Mouse (Mus musculus) neutrophil, adult 5-6 weeks (primary cell): ENCODE results near the gene Mdfi. TPM values are rescaled to one million over a fixed set of nuclear protein-coding genes. Genes with fewer than 3 reads are reported as not detected.
A peak's percentile ranks its signal among the peaks of the same experiment; 100 is the strongest.

Source experiments
- ATAC-seq: fragments of 151-379, 151-347 bp; 2 replicates; pipeline ENCODE4 v1.8.0; 2017; ENCODE audit warnings: mild to moderate bottlenecking, moderate TSS enrichment; ENCODE audit not compliant: insufficient number of reproducible peaks, poor library complexity, low FRiP score, severe bottlenecking; ENCODE audit errors: extremely low read depth
- total RNA-seq: library from RNA; stranded (forward); fragments of 200-1000 nt; gene quantifications from 2 replicates; pipeline ENCODE4 v1.2.3, GENCODE M21; 2017

Mdfi gene
- total RNA-seq, 1 experiment from 2014 or later = not detected

DNA sequence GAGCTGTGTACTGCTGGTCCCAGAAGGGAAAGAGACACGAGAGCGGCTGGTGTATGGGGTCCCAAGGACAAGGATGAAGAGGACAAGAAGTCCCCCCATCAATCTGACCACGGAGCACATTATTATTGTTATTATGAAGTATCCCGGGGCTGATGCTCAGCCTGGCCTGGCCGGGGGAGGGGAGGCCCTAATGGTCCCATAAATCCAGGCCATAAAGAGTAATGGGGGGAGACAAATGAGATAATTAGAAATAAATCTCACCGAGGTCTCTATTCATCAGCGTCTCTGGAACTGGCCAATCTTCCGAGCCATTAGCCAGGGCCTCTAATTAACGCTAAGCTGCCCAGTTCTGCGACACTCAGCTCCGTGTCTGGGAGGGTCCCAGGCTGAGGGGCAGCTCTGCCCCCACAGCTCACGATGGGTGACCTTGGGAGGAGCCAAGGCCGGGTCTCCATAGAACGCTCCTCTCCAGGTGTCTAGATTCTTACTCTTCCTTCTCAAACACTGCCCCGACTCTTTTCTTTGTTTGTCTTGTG, 23.2 kb downstream of the Mdfi start:
- no peak for ATAC-seq

DNA sequence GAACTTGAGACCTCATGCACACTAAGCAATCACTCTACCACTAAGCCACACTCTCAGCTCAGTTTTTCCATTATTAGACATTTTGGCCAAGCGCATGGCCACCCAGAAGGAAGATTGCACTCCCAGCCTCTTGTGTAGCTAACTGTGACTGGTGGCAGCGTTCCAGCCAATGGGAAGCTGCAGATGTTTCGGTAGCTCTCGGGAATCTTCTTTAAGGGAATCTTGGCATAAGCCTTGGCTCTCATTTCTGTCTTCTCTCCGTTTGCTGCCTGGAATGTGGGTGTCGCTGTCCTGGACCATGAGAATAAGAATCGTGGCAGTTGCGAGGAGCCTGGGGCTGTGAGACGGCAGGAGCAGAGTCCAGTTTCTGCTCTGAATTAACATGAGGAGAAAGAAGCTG, 28.3 kb downstream of the Mdfi start:
- ATAC-seq = no peak

DNA sequence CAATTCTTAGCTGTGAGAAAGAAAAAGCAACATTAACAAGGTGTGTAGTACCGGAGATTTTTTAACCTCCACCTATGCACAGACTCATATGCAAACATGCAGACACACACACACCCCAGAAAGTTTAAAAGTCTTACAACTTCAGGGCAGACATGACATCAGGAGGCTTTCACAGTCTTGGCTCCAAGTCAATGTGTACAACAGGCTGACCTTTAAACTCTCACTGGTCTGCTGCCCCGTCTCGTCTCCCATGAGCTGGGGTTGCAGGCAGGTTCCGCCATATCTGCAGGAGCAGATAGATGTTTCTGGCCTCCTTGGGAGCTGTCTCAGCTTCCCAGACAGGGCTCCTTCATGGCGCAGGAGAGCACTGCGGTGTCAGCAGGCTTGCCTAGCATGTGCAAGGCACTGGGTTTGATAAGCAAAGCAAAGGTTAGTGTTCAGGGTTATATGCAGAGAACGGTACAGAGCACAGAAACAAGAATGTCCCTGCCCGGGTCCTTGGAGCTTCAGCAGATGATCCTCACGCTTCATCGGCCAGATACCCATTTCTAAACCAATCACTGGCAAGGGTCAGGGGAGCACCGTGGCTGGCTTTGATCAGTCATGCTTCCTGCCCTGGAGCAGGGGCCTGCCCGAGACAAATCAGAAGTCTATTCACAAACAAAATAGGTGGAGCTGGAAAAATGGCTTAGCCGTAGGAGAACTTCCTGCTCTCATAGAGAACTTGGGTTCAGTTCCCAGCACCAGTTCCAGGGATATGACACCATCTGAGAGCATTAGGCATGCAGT, 29.2 kb downstream of the Mdfi start:
- ATAC-seq = no peak

DNA sequence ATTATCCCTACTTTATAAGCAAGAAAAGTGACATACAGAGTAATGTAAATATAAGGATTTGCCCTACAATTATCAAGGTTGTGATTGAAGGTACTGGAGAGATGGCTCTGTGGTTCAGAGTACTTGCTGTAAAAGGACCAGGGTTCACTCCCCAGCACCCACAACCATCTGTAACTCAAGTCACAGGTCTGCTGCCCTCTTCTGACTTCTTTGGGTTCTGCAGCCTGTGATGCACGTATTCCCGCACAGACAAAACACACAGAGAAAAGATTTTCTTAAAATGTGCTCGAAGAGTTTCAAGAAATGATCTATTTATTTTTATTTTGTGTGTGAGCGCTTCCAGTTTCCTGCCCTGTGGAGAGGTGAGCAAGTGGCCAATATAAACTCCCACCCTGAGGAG, 30.8 kb downstream of the Mdfi start:
- no peak for ATAC-seq

DNA sequence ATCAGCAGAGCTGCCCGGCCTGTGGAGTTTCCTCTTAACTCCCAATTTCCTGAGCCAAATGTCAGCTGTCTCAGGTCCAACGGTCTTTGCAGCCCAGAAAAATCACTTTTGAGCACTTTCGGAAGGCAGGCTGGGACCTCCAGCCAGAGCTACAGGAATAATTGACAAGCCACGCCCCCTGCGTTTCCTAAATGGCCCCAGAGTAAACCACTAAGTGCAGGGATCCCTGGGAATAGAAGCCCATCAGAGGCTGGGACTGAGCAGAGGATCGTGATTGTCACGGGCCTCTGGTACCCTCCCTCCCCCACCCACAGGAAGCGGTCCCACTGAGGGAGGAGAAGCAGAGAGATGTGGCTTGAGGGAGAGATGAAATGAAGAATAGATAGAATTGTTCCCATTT, 31.7 kb downstream of the Mdfi start:
- no peak for ATAC-seq

DNA sequence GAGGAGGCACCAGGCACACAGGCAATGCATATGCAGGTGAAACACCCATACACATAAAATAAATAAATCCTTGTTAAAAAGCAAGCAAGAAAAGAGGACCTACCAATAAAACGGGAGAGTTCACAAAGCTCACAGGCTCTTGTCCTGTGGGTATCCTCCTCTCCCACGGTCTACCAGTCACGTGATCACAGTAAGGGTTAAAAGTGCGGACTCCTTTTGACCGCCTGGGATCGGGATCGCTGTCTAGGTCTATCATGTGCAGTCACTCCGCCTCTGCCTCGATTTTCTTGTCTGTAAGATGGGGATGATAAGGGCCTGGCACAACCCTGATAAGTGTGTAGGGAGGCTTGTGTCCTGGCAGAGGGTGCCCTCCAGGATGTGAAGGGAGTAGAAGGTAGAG, 37.1 kb downstream of the Mdfi start:
- ATAC-seq = no peak

DNA sequence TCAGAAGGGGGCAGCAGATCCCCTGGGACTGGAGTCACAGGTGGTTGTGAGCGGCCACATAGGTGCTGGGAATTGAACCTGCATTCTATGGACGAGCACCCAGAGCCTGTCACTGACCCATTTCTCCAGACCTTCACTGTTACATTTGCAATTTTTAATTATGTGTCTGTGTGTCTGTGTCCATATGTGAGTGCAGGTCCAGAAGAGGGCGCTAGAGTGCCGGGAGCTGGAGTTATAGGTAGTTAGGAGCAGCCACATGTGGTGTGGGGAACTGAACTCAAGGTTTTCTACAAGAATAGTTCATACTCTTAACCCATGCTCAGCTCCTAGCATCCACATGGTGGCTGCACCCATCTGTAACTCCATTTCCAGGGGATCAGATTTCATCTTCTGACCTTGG, 37.5 kb downstream of the Mdfi start:
- no peak for ATAC-seq

DNA sequence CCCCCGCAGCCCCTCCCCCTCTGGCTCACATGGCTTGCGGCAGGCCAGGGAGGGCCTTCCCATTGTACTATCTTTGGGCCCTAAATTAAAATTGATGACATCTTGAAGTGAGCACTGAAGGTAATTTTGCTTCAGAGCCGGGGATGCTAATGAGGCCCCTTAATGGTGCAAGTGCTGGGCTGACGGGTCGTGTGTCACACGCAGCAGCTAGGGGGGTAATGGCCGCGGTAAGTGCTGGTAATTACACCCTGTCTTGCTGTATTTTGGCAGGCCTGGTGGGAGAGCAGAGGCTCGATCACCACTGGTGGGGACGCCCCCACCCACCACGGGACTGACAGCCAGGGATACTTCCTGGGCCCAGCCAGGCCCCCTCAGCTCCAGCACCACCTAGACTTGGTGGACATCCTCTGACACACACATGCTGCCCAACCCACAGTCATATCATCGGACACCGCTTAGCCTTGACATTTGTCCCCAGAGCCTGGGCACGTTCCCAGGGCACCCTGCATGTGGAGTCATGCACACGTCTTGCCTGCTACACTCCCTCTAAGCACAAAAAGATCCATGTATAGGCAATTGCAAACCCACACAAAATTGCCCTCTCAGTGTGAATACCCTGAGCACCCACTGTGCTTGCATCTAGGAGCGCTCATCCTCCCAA, 38.2 kb downstream of the Mdfi start:
- no peak for ATAC-seq

DNA sequence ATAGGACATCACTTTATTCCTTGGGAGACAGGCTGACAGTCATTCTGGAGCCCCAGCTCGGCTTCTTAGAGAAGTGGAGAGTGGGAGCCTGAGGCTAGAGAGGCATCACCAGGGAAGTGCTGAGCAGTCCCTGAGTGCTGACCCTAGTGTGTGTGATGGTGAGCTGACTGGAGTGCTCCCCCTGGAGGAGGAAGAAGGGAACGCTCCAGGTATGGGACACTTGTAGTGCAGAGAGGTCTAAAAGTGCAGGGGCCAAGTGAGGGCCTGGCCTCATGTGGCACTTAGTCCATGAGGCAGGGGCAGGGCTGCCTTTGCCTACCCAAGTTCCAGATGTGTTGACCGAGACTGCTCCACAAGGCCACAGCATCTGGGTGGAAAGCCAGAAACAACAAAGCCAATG, 39.0 kb downstream of the Mdfi start:
- peak; percentile 52; the same call in 1 of the 2 replicates for ATAC-seq

DNA sequence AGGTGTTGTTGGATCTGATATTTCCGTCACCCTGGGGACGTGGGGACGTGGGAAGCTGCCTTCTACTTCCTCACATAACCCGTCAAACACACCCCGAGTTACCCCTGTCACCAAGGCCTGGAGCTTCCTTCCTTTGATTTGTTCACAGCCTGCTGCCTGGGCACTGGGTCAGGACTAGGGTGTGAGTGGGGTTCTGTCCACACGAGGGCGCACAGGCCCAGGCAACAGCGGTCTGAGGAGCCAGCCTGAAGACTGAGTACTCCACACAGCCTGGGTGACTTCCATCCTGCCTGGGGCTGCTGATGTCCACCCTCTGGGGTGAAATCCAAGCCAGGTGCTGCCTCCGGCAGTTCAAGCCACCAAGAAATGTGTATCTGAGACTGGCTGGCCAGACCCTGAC, 41.1 kb downstream of the Mdfi start:
- peak; percentile 79 for ATAC-seq

DNA sequence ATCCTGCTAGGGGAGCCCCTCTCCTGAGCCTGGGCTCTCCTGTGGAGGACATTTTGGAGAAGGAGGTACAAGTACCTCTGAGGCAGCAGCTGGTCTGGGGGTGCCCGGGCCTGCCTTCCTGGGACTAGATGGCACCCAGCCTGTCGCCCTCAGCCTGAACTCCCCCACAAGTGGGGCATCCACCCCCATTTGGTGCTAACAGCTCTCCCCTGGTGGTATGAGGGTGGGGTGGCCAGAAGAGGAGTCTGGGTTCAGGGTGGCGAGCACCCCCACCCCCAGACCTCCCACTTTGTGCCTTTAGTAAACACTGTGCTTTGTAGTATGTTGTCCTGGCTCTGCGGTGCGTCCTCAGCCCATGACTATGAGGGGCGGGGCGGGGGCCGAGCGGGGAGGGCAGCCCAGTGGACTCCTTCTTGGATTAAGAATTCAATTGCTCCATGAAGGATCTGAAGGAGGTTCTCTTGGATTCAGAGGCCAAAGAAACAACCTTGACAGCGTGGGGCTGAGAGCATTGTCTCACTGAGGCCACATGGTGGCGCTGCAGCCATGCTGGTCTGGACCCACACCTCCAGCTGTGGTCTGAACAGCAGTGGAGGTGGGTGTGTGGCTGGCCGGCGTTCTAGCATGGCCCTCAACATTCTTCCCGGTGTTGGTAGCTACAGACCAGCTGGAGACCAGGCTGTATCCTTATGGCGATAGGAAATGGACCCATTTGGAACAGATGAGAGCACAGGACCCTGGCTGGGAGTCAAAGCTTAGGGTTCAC, 42.2 kb downstream of the Mdfi start:
- ATAC-seq = peak; percentile 40; the same call in 1 of the 2 replicates

DNA sequence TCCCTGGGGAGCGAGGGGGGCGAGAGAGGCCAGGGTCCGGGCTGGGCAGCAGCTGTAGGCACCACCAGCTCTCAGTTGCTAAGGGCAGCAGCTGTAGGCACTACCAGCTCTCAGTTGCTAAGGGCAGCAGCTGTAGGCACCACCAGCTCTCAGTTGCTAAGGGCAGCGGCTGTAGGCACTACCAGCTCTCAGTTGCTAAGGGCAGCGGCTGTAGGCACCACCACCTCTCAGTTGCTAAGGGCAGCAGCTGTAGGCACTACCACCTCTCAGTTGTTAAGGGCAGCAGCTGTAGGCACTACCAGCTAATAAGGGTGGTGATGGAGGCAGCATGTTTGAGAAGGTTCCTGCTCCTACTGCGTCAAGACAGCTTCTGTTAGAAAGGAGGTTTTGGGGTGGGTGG, 45.5 kb downstream of the Mdfi start:
- no peak for ATAC-seq

DNA sequence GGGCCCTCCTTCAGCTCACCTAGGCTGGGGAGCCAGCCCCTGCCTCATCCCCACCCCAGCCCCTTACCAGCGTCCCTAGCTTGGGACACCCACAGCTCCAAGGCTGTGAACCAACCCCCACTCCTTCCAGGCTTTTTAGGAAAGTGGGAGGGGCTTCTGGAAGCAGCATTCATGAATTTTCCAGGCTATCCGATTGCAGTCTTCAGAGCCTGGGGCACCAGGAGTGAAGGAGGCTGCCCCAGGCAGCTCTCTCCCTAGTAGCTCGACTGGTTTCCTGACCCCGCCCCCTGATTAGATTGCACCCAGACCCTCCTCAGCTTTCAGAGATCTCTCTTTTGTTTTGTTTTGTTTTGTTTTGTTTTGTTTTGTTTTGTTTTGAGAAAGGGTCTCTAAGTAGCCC, 46.2 kb downstream of the Mdfi start:
- ATAC-seq = no peak

DNA sequence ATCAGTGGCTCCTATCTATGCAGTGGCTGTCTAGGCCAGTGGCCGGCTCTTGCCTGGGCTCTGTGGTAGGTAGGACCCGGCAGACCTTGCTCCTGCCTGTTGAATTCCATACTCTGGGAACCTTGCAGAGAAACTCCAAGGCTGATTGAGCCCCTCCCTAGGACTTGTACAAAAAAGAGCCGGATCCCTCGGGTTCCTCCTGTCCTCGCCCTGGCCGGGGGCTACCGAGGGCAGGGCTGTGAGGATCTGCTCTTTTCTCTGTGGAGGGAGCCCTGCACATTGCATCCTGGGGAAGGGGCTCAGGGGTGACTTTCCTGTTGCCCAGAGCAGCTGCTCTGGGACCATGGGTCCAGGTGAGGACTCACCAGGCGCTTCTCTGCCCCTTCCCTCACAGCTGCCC, 46.9 kb downstream of the Mdfi start:
- no peak for ATAC-seq

DNA sequence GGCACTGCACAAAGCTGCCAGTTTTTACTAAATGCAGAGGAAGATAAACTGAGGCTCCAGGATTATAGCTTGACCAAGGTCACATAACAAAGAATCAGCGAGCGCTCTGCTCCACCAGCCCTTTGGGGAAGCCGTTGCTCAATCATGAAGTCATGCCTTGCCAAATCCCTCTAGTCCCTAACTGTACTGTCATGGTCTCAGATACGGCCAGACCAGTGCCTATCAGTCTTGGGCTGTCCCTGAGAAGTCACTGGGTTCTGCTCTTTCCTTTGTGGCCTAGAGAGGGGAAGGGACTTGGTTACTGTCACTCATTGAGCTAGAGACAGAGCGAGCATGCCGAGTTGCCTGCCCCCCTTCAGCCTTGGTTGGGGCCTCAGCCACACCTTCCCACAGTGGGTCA, 50.1 kb downstream of the Mdfi start:
- ATAC-seq = peak; percentile 28; the same call in 1 of the 2 replicates

DNA sequence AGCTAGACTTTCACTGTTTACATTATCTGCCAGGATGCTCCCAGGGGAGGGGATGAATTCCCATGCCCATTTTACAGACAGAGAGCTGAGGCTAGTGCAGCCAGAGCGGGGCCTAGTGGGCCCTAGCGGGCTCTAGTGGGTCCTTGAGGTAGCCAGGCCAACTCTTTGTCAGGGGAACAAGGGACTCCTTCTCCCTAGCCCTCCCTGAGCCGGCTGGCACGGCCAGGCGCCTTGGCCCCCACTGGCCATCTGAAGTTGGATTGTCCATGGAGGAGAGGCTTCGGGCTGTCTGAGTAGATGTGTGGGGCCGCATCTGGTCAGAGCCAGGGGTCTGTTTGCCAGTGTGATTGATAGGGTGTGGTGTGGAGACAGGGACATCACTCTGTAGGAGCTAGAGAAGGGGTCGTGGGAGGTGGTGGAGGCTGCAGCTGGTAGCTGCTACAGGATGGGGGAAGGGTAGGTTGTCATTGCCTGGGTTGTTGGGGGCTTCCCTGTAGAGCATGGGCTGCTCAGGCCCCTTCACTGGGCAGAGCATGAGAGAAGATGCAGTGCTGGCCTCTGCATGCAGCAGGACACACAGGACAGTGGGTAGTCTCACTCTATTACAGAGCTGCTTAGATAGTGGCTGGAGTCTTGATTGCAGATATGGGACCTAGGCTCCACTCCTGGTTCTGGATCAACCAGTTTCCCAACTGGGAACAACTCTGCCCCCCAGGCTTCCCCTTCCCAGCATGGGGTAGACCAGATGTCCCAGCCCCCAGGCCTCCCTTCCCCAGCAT, 50.9 kb downstream of the Mdfi start:
- ATAC-seq = no peak

DNA sequence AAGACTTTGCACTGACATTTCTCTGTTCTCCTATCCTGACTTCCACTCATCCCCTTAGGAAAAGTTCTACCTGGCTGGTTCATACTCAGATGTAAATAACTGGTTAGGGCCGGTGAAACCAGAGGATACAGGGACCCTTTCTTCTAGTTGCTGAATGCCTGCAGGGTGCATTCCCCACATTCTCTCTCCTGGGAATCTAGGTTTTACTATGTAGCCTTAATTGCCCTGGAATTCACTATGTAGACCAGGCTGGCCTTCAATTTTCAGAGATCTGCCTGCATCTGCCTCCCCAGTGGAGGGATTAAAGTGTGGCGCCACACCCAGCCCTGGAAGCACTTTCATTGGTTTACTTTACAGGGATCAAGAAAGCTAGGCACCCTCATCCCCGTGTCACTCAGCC, 52.0 kb downstream of the Mdfi start:
- ATAC-seq = no peak

DNA sequence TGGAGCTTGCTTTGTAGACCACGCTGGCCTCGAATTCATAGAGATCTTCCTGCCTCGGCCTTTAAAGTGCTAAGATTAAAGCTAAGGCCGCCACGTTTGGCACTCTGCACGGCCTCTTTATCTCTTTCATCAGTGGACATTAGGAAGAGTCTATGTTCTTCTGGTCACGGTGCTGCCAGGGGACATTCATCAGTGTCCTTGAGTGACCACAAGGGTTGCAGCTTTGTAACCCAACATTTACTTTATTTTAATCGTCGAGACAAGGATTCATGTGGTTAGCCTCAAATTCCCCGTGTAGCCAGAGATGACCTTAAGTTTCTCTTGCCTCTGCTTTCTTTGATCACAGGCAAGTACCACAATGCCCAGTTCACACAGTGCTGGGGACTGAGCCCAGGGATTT, 54.0 kb downstream of the Mdfi start:
- ATAC-seq = no peak

DNA sequence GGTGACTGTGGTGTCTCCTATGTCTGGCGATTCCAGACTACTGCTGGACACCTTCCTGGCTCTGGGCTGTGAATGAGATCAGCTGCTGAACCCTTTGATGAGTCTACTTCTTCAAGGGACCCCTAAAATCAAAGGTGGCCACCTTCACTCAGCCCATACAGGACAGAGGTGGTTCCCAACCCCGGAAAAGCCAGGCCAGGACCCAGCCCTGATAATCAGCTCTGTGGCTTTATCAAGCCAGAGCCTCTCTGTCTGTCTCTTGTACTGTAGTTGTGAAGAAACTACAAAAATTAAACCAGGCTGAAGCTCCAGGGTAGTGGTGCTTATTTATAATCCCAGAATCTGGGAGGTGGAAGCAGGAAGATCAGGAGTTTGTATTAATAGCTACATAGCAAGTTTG, 57.4 kb downstream of the Mdfi start:
- no peak for ATAC-seq
